Mouse (Mus musculus) MEL (cell line): ENCODE data around the gene Mbd3. TPM values are rescaled to one million over a fixed set of nuclear protein-coding genes. Genes with fewer than 3 reads are reported as not detected.

Source experiments
- DNase-seq: peaks from one replicate; pipeline ENCODE4 v3.0.0; 2011; ENCODE audit warnings: low read depth, low spot score
- H3K27ac ChIP-seq: 2 replicates; pipeline ENCODE4 v1.5.1; 2012; ENCODE audit warnings: low read depth, mild to moderate bottlenecking, control low read depth, low read length, moderate library complexity; ENCODE audit not compliant: control insufficient read depth
- H3K27me3 ChIP-seq, 2 experiments: fragments of 150-350 bp in 1 of 2; sonication (generic) in 1 of 2; 2 replicates each; pipeline ENCODE4 v1.6.1; 2012; ENCODE audit warnings: low read length in 2 of 2, mild to moderate bottlenecking in 2 of 2, improper control_type of control experiment in 1 of 2, moderate library complexity in 1 of 2; ENCODE audit not compliant: insufficient read depth in 2 of 2, control insufficient read depth in 1 of 2
- H3K36me3 ChIP-seq, 2 experiments: 2 replicates each; pipeline ENCODE4 v1.6.1; 2012 to 2014; ENCODE audit warnings: low read length in 2 of 2, improper control_type of control experiment in 1 of 2, inconsistent platforms in 1 of 2, mild to moderate bottlenecking in 1 of 2; ENCODE audit not compliant: insufficient read depth in 2 of 2, control insufficient read depth in 1 of 2
- H3K4me1 ChIP-seq, 2 experiments: fragments of 150-350 bp in 1 of 2; sonication (generic) in 1 of 2; 2 replicates each; pipeline ENCODE4 v1.6.1; 2012; ENCODE audit warnings: low read length in 2 of 2, improper control_type of control experiment in 1 of 2, mild to moderate bottlenecking in 1 of 2; ENCODE audit not compliant: insufficient read depth in 2 of 2, control insufficient read depth in 1 of 2
- H3K4me3 ChIP-seq, 2 experiments: fragments of 150-350 bp in 1 of 2; sonication (generic) in 1 of 2; 2 replicates each; pipeline ENCODE4 v1.5.1; 2012; ENCODE audit warnings: low read depth in 2 of 2, low read length in 2 of 2, mild to moderate bottlenecking in 2 of 2, moderate library complexity in 2 of 2, control low read depth in 1 of 2, improper control_type of control experiment in 1 of 2; ENCODE audit not compliant: control insufficient read depth in 1 of 2, insufficient read depth in 1 of 2
- H3K79me2 ChIP-seq: 2 replicates; pipeline ENCODE4 v1.6.1; 2012; ENCODE audit warnings: mild to moderate bottlenecking, low read length, moderate library complexity; ENCODE audit not compliant: control insufficient read depth, poor library complexity, insufficient read depth
- H3K9ac ChIP-seq: 2 replicates; pipeline ENCODE4 v1.6.1; 2012; ENCODE audit warnings: low read depth, mild to moderate bottlenecking, control low read depth, low read length, moderate library complexity; ENCODE audit not compliant: control insufficient read depth, poor library complexity, severe bottlenecking
- H3K9me3 ChIP-seq: fragments of 150-350 bp; sonication (generic); replicated peaks from 2 replicates; pipeline ENCODE4 v1.6.1; 2012; ENCODE audit warnings: mild to moderate bottlenecking, low read length, improper control_type of control experiment, moderate library complexity; ENCODE audit not compliant: insufficient read depth
- CTCF ChIP-seq, 3 experiments: IDR thresholded peaks in 2 of 3; conservative IDR thresholded peaks in 1 of 3; 2 replicates each; pipeline ENCODE4 v1.5.1; 2011 to 2012; ENCODE audit warnings: low read length in 3 of 3, low read depth in 2 of 3, mild to moderate bottlenecking in 2 of 3, improper control_type of control experiment in 1 of 3, inconsistent platforms in 1 of 3, mixed read lengths in 1 of 3, moderate library complexity in 1 of 3; ENCODE audit not compliant: control insufficient read depth in 1 of 3, insufficient read depth in 1 of 3, poor library complexity in 1 of 3, severe bottlenecking in 1 of 3
- E2F4 ChIP-seq: IDR thresholded peaks from 2 replicates; pipeline ENCODE4 v1.6.1; 2011; ENCODE audit warnings: low read depth, low read length, improper control_type of control experiment, borderline replicate concordance
- ELF1 ChIP-seq: IDR thresholded peaks from 2 replicates; pipeline ENCODE4 v1.6.1; 2014; ENCODE audit warnings: low read depth, mild to moderate bottlenecking, inconsistent platforms, low read length, improper control_type of control experiment, moderate library complexity
- EP300 ChIP-seq, 2 experiments: IDR thresholded peaks; 2 replicates each; pipeline ENCODE4 v1.6.1; 2011; ENCODE audit warnings: improper control_type of control experiment in 2 of 2, low read length in 2 of 2, low read depth in 1 of 2, mild to moderate bottlenecking in 1 of 2
- GATA1 ChIP-seq: IDR thresholded peaks from 2 replicates; pipeline ENCODE4 v1.6.1; 2011; ENCODE audit warnings: low read depth, low read length, improper control_type of control experiment
- HCFC1 ChIP-seq: IDR thresholded peaks from 2 replicates; pipeline ENCODE4 v1.6.1; 2012; ENCODE audit warnings: low read depth, mild to moderate bottlenecking, inconsistent platforms, low read length, improper control_type of control experiment, moderate library complexity
- JUND ChIP-seq: IDR thresholded peaks from 2 replicates; pipeline ENCODE4 v1.6.1; 2011; ENCODE audit warnings: low read depth, mild to moderate bottlenecking, improper control_type of control experiment, low read length
- KAT2A ChIP-seq: conservative IDR thresholded peaks from 2 replicates; pipeline ENCODE4 v1.6.1; 2012; ENCODE audit warnings: low read depth, low read length, improper control_type of control experiment, inconsistent platforms
- MAFK ChIP-seq: IDR thresholded peaks from 2 replicates; pipeline ENCODE4 v1.6.1; 2011; ENCODE audit warnings: low read depth, mild to moderate bottlenecking, low read length, improper control_type of control experiment, borderline replicate concordance
- MAX ChIP-seq: IDR thresholded peaks from 2 replicates; pipeline ENCODE4 v1.6.1; 2011; ENCODE audit warnings: low read length, improper control_type of control experiment
- MAZ ChIP-seq: IDR thresholded peaks from 2 replicates; pipeline ENCODE4 v1.6.1; 2012; ENCODE audit warnings: low read depth, mild to moderate bottlenecking, inconsistent platforms, low read length, improper control_type of control experiment
- MEF2A ChIP-seq: IDR thresholded peaks from 2 replicates; pipeline ENCODE4 v1.6.1; 2014; ENCODE audit warnings: low read depth, mild to moderate bottlenecking, inconsistent platforms, low read length, improper control_type of control experiment; ENCODE audit not compliant: poor library complexity, insufficient replicate concordance, severe bottlenecking; ENCODE audit errors: extremely low read depth
- MXI1 ChIP-seq: IDR thresholded peaks from 2 replicates; pipeline ENCODE4 v1.6.1; 2011; ENCODE audit warnings: mild to moderate bottlenecking, low read depth, low read length, improper control_type of control experiment
- MYB ChIP-seq: IDR thresholded peaks from 2 replicates; pipeline ENCODE4 v1.6.1; 2011; ENCODE audit warnings: mild to moderate bottlenecking, low read depth, low read length, improper control_type of control experiment
- NELFE ChIP-seq: IDR thresholded peaks from 2 replicates; pipeline ENCODE4 v1.6.1; 2011; ENCODE audit warnings: low read depth, low read length, improper control_type of control experiment
- POLR2AphosphoS2 ChIP-seq: IDR thresholded peaks from 2 replicates; pipeline ENCODE4 v1.6.1; 2011; ENCODE audit warnings: low read length, improper control_type of control experiment
- RAD21 ChIP-seq: IDR thresholded peaks from 2 replicates; pipeline ENCODE4 v1.6.1; 2011; ENCODE audit warnings: mild to moderate bottlenecking, low read depth, low read length, improper control_type of control experiment
- RCOR1 ChIP-seq: IDR thresholded peaks from 2 replicates; pipeline ENCODE4 v1.6.1; 2012; ENCODE audit warnings: low read depth, mild to moderate bottlenecking, inconsistent platforms, low read length, improper control_type of control experiment
- TAL1 ChIP-seq: IDR thresholded peaks from 2 replicates; pipeline ENCODE4 v1.6.1; 2012; ENCODE audit warnings: mild to moderate bottlenecking, inconsistent platforms, low read length, moderate library complexity, mixed read lengths
- TBP ChIP-seq: IDR thresholded peaks from 2 replicates; pipeline ENCODE4 v1.8.0; 2011; ENCODE audit warnings: low read depth, low read length, improper control_type of control experiment
- TCF12 ChIP-seq: IDR thresholded peaks from 2 replicates; pipeline ENCODE4 v1.6.1; 2014; ENCODE audit warnings: low read depth, mild to moderate bottlenecking, inconsistent platforms, low read length, improper control_type of control experiment, moderate library complexity
- ZKSCAN1 ChIP-seq: IDR thresholded peaks from 2 replicates; pipeline ENCODE4 v1.6.1; 2012; ENCODE audit warnings: low read depth, mild to moderate bottlenecking, inconsistent platforms, low read length, improper control_type of control experiment, moderate library complexity
- ZMIZ1 ChIP-seq: IDR thresholded peaks from 2 replicates; pipeline ENCODE4 v1.6.1; 2012; ENCODE audit warnings: low read depth, mild to moderate bottlenecking, inconsistent platforms, low read length, improper control_type of control experiment, moderate library complexity
- polyA plus RNA-seq, 2 experiments: library from polyadenylated mRNA; stranded (reverse) in 1 of 2; unstranded in 1 of 2; fragments of >175 nt in 1 of 2; fragments of >200 nt in 1 of 2; gene quantifications; 2 replicates each; pipeline versions ENCODE4 v1.2.1 to v1.2.4; 2012; ENCODE audit warnings: low replicate concordance in 2 of 2, low read depth in 1 of 2; ENCODE audit not compliant: insufficient read length in 2 of 2, insufficient read depth in 1 of 2, missing spikeins in 1 of 2
- total RNA-seq: library from RNA; depleted of rRNA; stranded (reverse); fragments of 300-350 nt; gene quantifications from 2 replicates; pipeline ENCODE4 v1.2.3, GENCODE M21; 2012

Mbd3 gene
- total and polyA plus RNA-seq, 3 experiments = 81.4 to 289 TPM; not detected in 1

GRCm38 (mm10) chr10:80430375-80430980 lies 31.1 kb upstream of the Mbd3 start:
- Histone ChIP-seq H3K4me3 (no peak overlapping the region), H3K9ac (no peak overlapping the region), H3K79me2 (peaks cover 25% of the 10 kb centered on the region), H3K4me1 (peaks cover 3 to 21% of the 10 kb centered on the region in 2 experiments; a peak in 3 of 4 replicates), H3K9me3 (no peaks in the 10 kb centered on the region), H3K27ac (no peak overlapping the region), H3K36me3 (peaks cover 0 to 21% of the 10 kb centered on the region in 2 experiments), H3K27me3 (no peaks in the 10 kb centered on the region)
- TF ChIP-seq MYB (no peak), MAFK (no peak), KAT2A (no peak), ZKSCAN1 (no peak), MAX (no peak), RCOR1 (no peak), POLR2AphosphoS2 (no peak), JUND (no peak), GATA1 (no peak), TCF12 (no peak), MXI1 (no peak)
- no peak for DNase-seq

GRCm38 (mm10) chr10:80429800-80430199 lies 30.4 kb upstream of the Mbd3 start:
- Histone ChIP-seq H3K9ac (no peak overlapping the region), H3K4me3 (no peak overlapping the region), H3K36me3 (peaks cover 5 to 15% of the 10 kb centered on the region in 2 experiments), H3K79me2 (peaks cover 25% of the 10 kb centered on the region), H3K27ac (no peak overlapping the region), H3K4me1 (peaks cover 0 to 14% of the 10 kb centered on the region in 2 experiments; a peak in 2 of 4 replicates), H3K27me3 (no peaks in the 10 kb centered on the region), H3K9me3 (no peaks in the 10 kb centered on the region)
- TF ChIP-seq CTCF (IDR thresholded peaks at IDR 0.05 in 2 of 3, conservative IDR thresholded peaks at IDR 0.05 in 1 of 3; ENCODE audit: control insufficient read depth in 1 of 3, insufficient read depth in 1 of 3, low read depth in 2 of 3, low read length in 3 of 3, poor library complexity in 1 of 3, severe bottlenecking in 1 of 3) (no peak), ZMIZ1 (no peak), MYB (no peak), TAL1 (no peak), MXI1 (no peak), NELFE (no peak), JUND (no peak), ZKSCAN1 (no peak), EP300 (IDR thresholded peaks at IDR 0.05; ENCODE audit: low read depth in 1 of 2, low read length in 2 of 2) (no peak), KAT2A (no peak), MAZ (no peak), RAD21 (no peak), TBP (no peak), MEF2A (no peak), E2F4 (no peak), TCF12 (no peak), HCFC1 (no peak), ELF1 (no peak), GATA1 (no peak)
- no peak for DNase-seq
